Mouse (Mus musculus): ENCODE measurements around the gene Cygb.

Gene Cygb

GRCm38 (mm10) chr11:116680321-116681091, 26.4 kb upstream of the Cygb start:
- TF ChIP-seq GATA4 (IDR thresholded peaks at IDR 0.05; ENCODE audit: insufficient replicate concordance, low read length): no peak

- TF ChIP-seq GATA4 (IDR thresholded peaks at IDR 0.05; ENCODE audit: insufficient replicate concordance, low read length): no peak
These were observed 25.0 kb upstream of the Cygb start for GRCm38 (mm10) chr11:116679148-116679547.

GRCm38 (mm10) chr11:116677711-116678441, 23.8 kb upstream of the Cygb start:
- no peak for TF ChIP-seq GATA4 (IDR thresholded peaks at IDR 0.05; ENCODE audit: insufficient replicate concordance, low read length)

- TF ChIP-seq GATA4 (IDR thresholded peaks at IDR 0.05; ENCODE audit: insufficient replicate concordance, low read length): no peak
These were observed 22.3 kb upstream of the Cygb start for GRCm38 (mm10) chr11:116676175-116676976.

- TF ChIP-seq GATA4 (IDR thresholded peaks at IDR 0.05; ENCODE audit: insufficient replicate concordance, low read length): no peak
These were observed 20.7 kb upstream of the Cygb start for GRCm38 (mm10) chr11:116674616-116675379.

- no peak for TF ChIP-seq GATA4 (IDR thresholded peaks at IDR 0.05; ENCODE audit: insufficient replicate concordance, low read length)
These were observed 19.3 kb upstream of the Cygb start for GRCm38 (mm10) chr11:116673410-116673809.

GRCm38 (mm10) chr11:116672595-116672994, 18.5 kb upstream of the Cygb start:
- no peak for TF ChIP-seq GATA4 (IDR thresholded peaks at IDR 0.05; ENCODE audit: insufficient replicate concordance, low read length)

- TF ChIP-seq GATA4 (IDR thresholded peaks at IDR 0.05; ENCODE audit: insufficient replicate concordance, low read length): no peak
These were observed 17.8 kb upstream of the Cygb start for GRCm38 (mm10) chr11:116671845-116672434.

- peak; percentile 13; the same call in 1 of the 2 replicates for TF ChIP-seq GATA4 (IDR thresholded peaks at IDR 0.05; ENCODE audit: insufficient replicate concordance, low read length)
These were observed 17.2 kb upstream of the Cygb start for GRCm38 (mm10) chr11:116671112-116671844.

- no peak for TF ChIP-seq GATA4 (IDR thresholded peaks at IDR 0.05; ENCODE audit: insufficient replicate concordance, low read length)
These were observed 16.3 kb upstream of the Cygb start for GRCm38 (mm10) chr11:116670386-116670785.

GRCm38 (mm10) chr11:116669787-116670365, 15.8 kb upstream of the Cygb start:
- TF ChIP-seq GATA4 (IDR thresholded peaks at IDR 0.05; ENCODE audit: insufficient replicate concordance, low read length): no peak

- TF ChIP-seq GATA4 (IDR thresholded peaks at IDR 0.05; ENCODE audit: insufficient replicate concordance, low read length): no peak
These were observed 15.2 kb upstream of the Cygb start for GRCm38 (mm10) chr11:116669316-116669715.

GRCm38 (mm10) chr11:116668839-116669238, 14.7 kb upstream of the Cygb start:
- no peak for TF ChIP-seq GATA4 (IDR thresholded peaks at IDR 0.05; ENCODE audit: insufficient replicate concordance, low read length)
